Comparison of ENCODE assay signal across 21 mouse cellular contexts in the genomic region with DNA sequence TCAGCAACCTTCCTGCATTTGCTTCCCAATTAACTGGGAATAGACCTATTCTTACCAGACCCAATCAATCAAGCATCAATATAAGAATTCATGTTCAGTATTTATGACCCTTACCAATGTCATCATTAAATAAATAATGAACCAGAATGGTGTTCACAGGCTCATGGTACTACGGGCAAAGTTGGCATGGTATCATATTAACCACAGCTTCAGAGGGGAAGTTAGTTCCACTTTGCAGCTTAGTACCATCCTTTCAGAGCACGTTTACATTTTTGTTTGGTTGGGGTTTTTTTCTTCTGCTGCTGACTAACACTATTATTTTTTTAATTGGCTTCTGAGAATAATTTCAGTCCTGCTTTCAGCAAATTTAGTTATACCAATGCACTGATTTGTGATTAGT.
"Had no signal": no experiment of that assay in that cellular context is flagged by ENCODE, and none has a peak within 500 bp of the region (broad histone marks: within the 10 kb centered on the region; RNA-seq: fewer than 3 reads in every experiment).

No protein-coding gene starts in this region.

- ATAC-seq: intestine, embryonic 16.5 days; liver, embryonic 12.5 days; midbrain, embryonic 13.5 days; midbrain, embryonic 16.5 days had no signal

- H3K27ac ChIP-seq: kidney, postnatal 0 days; layer of hippocampus, adult 2 months; liver, embryonic 12.5 days; liver, embryonic 15.5 days; lung, embryonic 15.5 days; midbrain, embryonic 10.5 days; midbrain, embryonic 13.5 days; stomach, postnatal 0 days had no signal

- H3K4me3 ChIP-seq: layer of hippocampus, adult 2 months; liver, embryonic 12.5 days; liver, embryonic 15.5 days; lung, embryonic 15.5 days; megakaryocyte, embryonic 14.5 days; midbrain, embryonic 10.5 days; midbrain, embryonic 13.5 days; myocyte had no signal

- H3K36me3 ChIP-seq: liver, embryonic 12.5 days; liver, embryonic 15.5 days; lung, embryonic 15.5 days had no signal

- DNase-seq: kidney, adult 2 months; kidney, postnatal 25 days; layer of hippocampus, adult 9-11 months; lung, adult 18-20 months; lung, postnatal 10 days; lung, postnatal 36 days; right cerebral cortex, postnatal 14 days; right cerebral cortex, postnatal 4 days; thymus, postnatal 25 days had no signal
